Comparison of ENCODE assay signal across 9 mouse cellular contexts in genomic region chr10:63428243-63429022, GRCm38 (mm10). TPM values are rescaled to one million over a fixed set of nuclear protein-coding genes. Genes with fewer than 3 reads are reported as not detected.
DNase-seq lines count a peak whose midpoint lies in the region; ATAC-seq lines count a peak whose summit lies in the region.
"Had no signal": no experiment of that assay in that cellular context is flagged by ENCODE, and none has a peak within 500 bp of the region (broad histone marks: within the 10 kb centered on the region; RNA-seq: fewer than 3 reads in every experiment).

No protein-coding gene starts in this region.

- peak overlapping the region; percentile 25 to 34; a peak in 2 of 4 replicates for H3K27ac ChIP-seq in heart, embryonic 14.5 days (replicated peaks in 1 of 2; ENCODE audit: control insufficient read depth in 1 of 2, insufficient read depth in 1 of 2, low read depth in 2 of 2, low read length in 2 of 2)

- H3K36me3 ChIP-seq in heart, embryonic 14.5 days (ENCODE audit: control insufficient read depth, insufficient read depth, low read length), result no peaks in the 10 kb centered on the region

- peak overlapping the region; percentile 88 for H3K9ac ChIP-seq in heart, embryonic 14.5 days (ENCODE audit: low read length)

- ATAC-seq in heart, embryonic 14.5 days (ENCODE audit: insufficient number of reproducible peaks, insufficient read depth, low FRiP score, low read depth), result no peak

- no peaks in the 10 kb centered on the region for H3K27me3 ChIP-seq in heart, embryonic 14.5 days (ENCODE audit: control insufficient read depth, insufficient read depth, low read length)

- 19% methylated on average over 19 of the region's 19 CpGs for WGBS in heart, embryonic 14.5 days

- peak overlapping the region; percentile 74 for H3K4me2 ChIP-seq in heart, embryonic 14.5 days (ENCODE audit: low read length)

- H3K9me3 ChIP-seq in heart, embryonic 14.5 days (ENCODE audit: control insufficient read depth, low read length), result no peaks in the 10 kb centered on the region

- peak; percentile 40 to 77 for DNase-seq in adrenal gland, adult (ENCODE audit: inconsistent age in 2 of 2, low spot score in 1 of 2)
- no peak for DNase-seq in adrenal gland, adult 8-10 months
- peak; percentile 56 for DNase-seq in T-cell, adult 2 months (ENCODE audit: low spot score)
- DNase-seq in embryo, embryonic 9.5 days (ENCODE audit: extremely low spot score), result peak; percentile 59
- DNase-seq in kidney, postnatal 4 days, result peak; percentile 26 to 59
- DNase-seq in lung, postnatal 14 days, result peak; percentile 21
- peak; percentile 28 for DNase-seq in right cerebral cortex, postnatal 14 days

- H3K4me3 ChIP-seq in heart, embryonic 14.5 days (ENCODE audit: control insufficient read depth in 1 of 2, insufficient read depth in 1 of 2, low read depth in 1 of 2, low read length in 2 of 2), result peak overlapping the region; percentile 42 to 70

- H3K4me1 ChIP-seq in heart, embryonic 14.5 days (ENCODE audit: control insufficient read depth in 2 of 2, insufficient read depth in 2 of 2, low read length in 2 of 2), result peaks cover 0 to 2% of the 10 kb centered on the region in 2 experiments; a peak in 1 of 4 replicates

RNA-seq across cellular contexts. Expression of gene Ctnna3, which starts 1.5 kb away (rescaled TPM):
- 1 to 10 TPM in 2 of 4 experiments, under 1 TPM in 2; 0.52 to 1.9 (median 0.89) TPM for total RNA-seq in adrenal gland, adult 8-10 months (2022)
- polyA plus RNA-seq in heart, embryonic 14.5 days (2014; fragmentation: Nextera tagmentation; extraction: Ambion mirVana), result 29.4 and 33.6 TPM in 2 replicates
- total RNA-seq: neutrophil, adult 5-6 weeks had no signal

RNA-seq across cellular contexts. Expression of gene Gm7075, which starts 6.8 kb away (rescaled TPM):
- not detected for total RNA-seq in adrenal gland, adult 8-10 months (2022)
- polyA plus RNA-seq in heart, embryonic 14.5 days (2014; fragmentation: Nextera tagmentation; extraction: Ambion mirVana), result not detected in 2 replicates
- total RNA-seq: neutrophil, adult 5-6 weeks had no signal

RNA-seq across cellular contexts. Expression of gene Dnajc12, which starts 46.2 kb away (rescaled TPM):
- 10 to 100 TPM; 18.1 to 40.9 (median 28.0) TPM for total RNA-seq in adrenal gland, adult 8-10 months (2022)
- polyA plus RNA-seq in heart, embryonic 14.5 days (2014; fragmentation: Nextera tagmentation; extraction: Ambion mirVana), result 8.4 and 9.6 TPM in 2 replicates

RNA-seq across cellular contexts. Expression of gene Sirt1, which starts 46.9 kb away (rescaled TPM):
- 10 to 100 TPM; 14.0 to 21.8 (median 16.9) TPM for total RNA-seq in adrenal gland, adult 8-10 months (2022)
- 6.4 and 7.8 TPM in 2 replicates for polyA plus RNA-seq in heart, embryonic 14.5 days (2014; fragmentation: Nextera tagmentation; extraction: Ambion mirVana)
